Mouse (Mus musculus) intestine, embryonic 14.5 days (tissue): ENCODE data around the gene Slc16a7. TPM values are rescaled to one million over a fixed set of nuclear protein-coding genes. Genes with fewer than 3 reads are reported as not detected.

Experiments used
- ATAC-seq: fragments of 200-750 bp; cut with Nextera tagmentation; replicated peaks from 2 replicates; pipeline ENCODE4 v1.8.0; 2017; ENCODE audit warnings: low read depth, moderate number of reproducible peaks, moderate TSS enrichment, moderate library complexity; ENCODE audit not compliant: low FRiP score, low TSS enrichment
- DNase-seq: peaks from one replicate; pipeline ENCODE4 v3.0.0-alpha.2; 2018; ENCODE audit warnings: low spot score
- H3K27ac ChIP-seq: fragments of 300-500 bp; sonication (generic); 2 replicates; pipeline ENCODE4 v1.5.1; 2014; ENCODE audit warnings: low read depth, mild to moderate bottlenecking, control low read depth
- H3K27me3 ChIP-seq: fragments of 300-500 bp; sonication (generic); replicated peaks from 2 replicates; pipeline ENCODE4 v1.6.1; 2014; ENCODE audit warnings: low read length, control low read depth; ENCODE audit not compliant: control insufficient read depth, insufficient read depth
- H3K36me3 ChIP-seq: fragments of 300-500 bp; sonication (generic); 2 replicates; pipeline ENCODE4 v1.6.1; 2014; ENCODE audit warnings: low read length, control low read depth; ENCODE audit not compliant: control insufficient read depth, insufficient read depth
- H3K4me1 ChIP-seq: fragments of 300-500 bp; sonication (generic); replicated peaks from 2 replicates; pipeline ENCODE4 v1.6.1; 2014; ENCODE audit warnings: low read length, control low read depth, mixed read lengths; ENCODE audit not compliant: control insufficient read depth, insufficient read depth
- H3K4me2 ChIP-seq: fragments of 300-500 bp; sonication (generic); 2 replicates; pipeline ENCODE4 v1.6.1; 2014; ENCODE audit warnings: low read length
- H3K4me3 ChIP-seq: fragments of 300-500 bp; sonication (generic); 2 replicates; pipeline ENCODE4 v1.5.1; 2014; ENCODE audit warnings: low read depth, low read length, control low read depth, mixed read lengths
- H3K9ac ChIP-seq: fragments of 300-500 bp; sonication (generic); 2 replicates; pipeline ENCODE4 v1.6.1; 2014; ENCODE audit warnings: mild to moderate bottlenecking, low read length
- H3K9me3 ChIP-seq: fragments of 300-500 bp; sonication (generic); 2 replicates; pipeline ENCODE4 v1.6.1; 2016; ENCODE audit warnings: low read length, control low read depth; ENCODE audit not compliant: control insufficient read depth
- WGBS: fragments of 180-500 bp; shearing (Covaris S2); extraction: QIAGEN DNeasy Blood & Tissue Kit; methylation state at CpG from one replicate; pipeline ENCODE4 v1.1.7; 2014; 5-methylcytosine and 5-hydroxymethylcytosine counted together
- polyA plus RNA-seq: library from polyadenylated mRNA; unstranded; fragments of >200 nt; fragmentation: Nextera tagmentation; extraction: Ambion mirVana; gene quantifications from 2 replicates; pipeline ENCODE4 v1.2.1, GENCODE M21; 2014

Gene Slc16a7
- polyA plus RNA-seq, 1 experiment from 2014 or later, result 4.7 TPM

GRCm38 (mm10) chr10:125184146-125184545 lies 205.1 kb downstream of the Slc16a7 start:
- no peak for ATAC-seq

GRCm38 (mm10) chr10:125182545-125182944 lies 206.7 kb downstream of the Slc16a7 start:
- no peak overlapping the region for H3K9ac ChIP-seq
- H3K9me3 ChIP-seq, result no peaks in the 10 kb centered on the region
- no peak overlapping the region for H3K4me3 ChIP-seq
- WGBS, result 88% methylated on average over 3 of the region's 3 CpGs
- no peak overlapping the region for H3K27ac ChIP-seq
- H3K4me2 ChIP-seq, result no peak overlapping the region
- H3K4me1 ChIP-seq, result no peaks in the 10 kb centered on the region
- no peaks in the 10 kb centered on the region for H3K27me3 ChIP-seq
- ATAC-seq, result no peak
- DNase-seq, result no peak
- H3K36me3 ChIP-seq, result no peaks in the 10 kb centered on the region

More at GRCm38 (mm10) chr10:125184146-125184545, 205.1 kb downstream of the Slc16a7 start:
- 54% methylated on average over 5 of the region's 5 CpGs for WGBS
- H3K36me3 ChIP-seq, result no peaks in the 10 kb centered on the region
- no peaks in the 10 kb centered on the region for H3K27me3 ChIP-seq
- H3K4me1 ChIP-seq, result no peaks in the 10 kb centered on the region
- no peak for DNase-seq
- H3K9ac ChIP-seq, result no peak overlapping the region
- H3K4me3 ChIP-seq, result no peak overlapping the region
- no peak overlapping the region for H3K27ac ChIP-seq
- no peak overlapping the region for H3K4me2 ChIP-seq
- no peaks in the 10 kb centered on the region for H3K9me3 ChIP-seq

GRCm38 (mm10) chr10:125177782-125178181 lies 211.5 kb downstream of the Slc16a7 start:
- Histone ChIP-seq H3K4me3 (no peak overlapping the region), H3K9me3 (no peaks in the 10 kb centered on the region), H3K27ac (no peak overlapping the region), H3K4me1 (no peaks in the 10 kb centered on the region), H3K9ac (no peak overlapping the region), H3K4me2 (no peak overlapping the region), H3K36me3 (no peaks in the 10 kb centered on the region), H3K27me3 (no peaks in the 10 kb centered on the region)
- ATAC-seq (no peak), DNase-seq (no peak)
- 88% methylated on average over 2 of the region's 2 CpGs for WGBS

- Histone ChIP-seq H3K27ac (no peak overlapping the region), H3K4me1 (no peaks in the 10 kb centered on the region), H3K4me2 (no peak overlapping the region), H3K27me3 (no peaks in the 10 kb centered on the region), H3K4me3 (no peak overlapping the region), H3K9me3 (no peaks in the 10 kb centered on the region), H3K9ac (no peak overlapping the region), H3K36me3 (no peaks in the 10 kb centered on the region)
- no peak for ATAC-seq
- 74% methylated on average over 5 of the region's 5 CpGs for WGBS
- no peak for DNase-seq
Observed at GRCm38 (mm10) chr10:125175013-125175650, 214.1 kb downstream of the Slc16a7 start.

GRCm38 (mm10) chr10:125171625-125172024 lies 217.6 kb downstream of the Slc16a7 start:
- no peaks in the 10 kb centered on the region for H3K36me3 ChIP-seq
- DNase-seq, result no peak
- no peak overlapping the region for H3K9ac ChIP-seq
- no peak for ATAC-seq
- 83% methylated on average over 10 of the region's 10 CpGs for WGBS
- no peak overlapping the region for H3K27ac ChIP-seq
- H3K4me1 ChIP-seq, result no peaks in the 10 kb centered on the region
- H3K4me2 ChIP-seq, result no peak overlapping the region
- no peaks in the 10 kb centered on the region for H3K9me3 ChIP-seq
- H3K4me3 ChIP-seq, result no peak overlapping the region
- no peaks in the 10 kb centered on the region for H3K27me3 ChIP-seq

GRCm38 (mm10) chr10:125171154-125171553 lies 218.1 kb downstream of the Slc16a7 start:
- H3K27ac ChIP-seq, result no peak overlapping the region
- H3K27me3 ChIP-seq, result no peaks in the 10 kb centered on the region
- 77% methylated on average over 6 of the region's 6 CpGs for WGBS
- H3K4me3 ChIP-seq, result no peak overlapping the region
- H3K9me3 ChIP-seq, result no peaks in the 10 kb centered on the region
- no peak overlapping the region for H3K4me2 ChIP-seq
- DNase-seq (no peak), ATAC-seq (no peak)
- H3K36me3 ChIP-seq, result no peaks in the 10 kb centered on the region
- H3K9ac ChIP-seq, result no peak overlapping the region
- no peaks in the 10 kb centered on the region for H3K4me1 ChIP-seq
